Mouse (Mus musculus) kidney, adult 9 months (tissue): ENCODE results near the gene Rnf157.
A peak's percentile ranks its signal among the peaks of the same experiment; 100 is the strongest.

Source experiments
- DNase-seq: peaks from one replicate; pipeline ENCODE4 v3.0.0; 2022

Gene Rnf157

GRCm38 (mm10) chr11:116293538-116294137 lies 119.2 kb downstream of the Rnf157 start:
- DNase-seq: no peak

GRCm38 (mm10) chr11:116292401-116292800 lies 120.4 kb downstream of the Rnf157 start:
- DNase-seq: no peak

- DNase-seq: peak; percentile 29
Observed at GRCm38 (mm10) chr11:116290556-116290955, 122.3 kb downstream of the Rnf157 start.

GRCm38 (mm10) chr11:116287351-116287750 lies 125.5 kb downstream of the Rnf157 start:
- no peak for DNase-seq
